Mouse (Mus musculus): ENCODE data around the gene P2ry6. TPM values are rescaled to one million over a fixed set of nuclear protein-coding genes. Genes with fewer than 3 reads are reported as not detected.

Gene P2ry6
- polyA plus RNA-seq, 1 experiment from 2014 or later = 3.0 TPM

GRCm38 (mm10) chr7:100919006-100919808 lies 55.2 kb downstream of the P2ry6 start:
- no peak for DNase-seq (ENCODE audit: low spot score)
- Histone ChIP-seq H3K9me3 (no peaks in the 10 kb centered on the region), H3K4me1 (peaks cover 98% of the 10 kb centered on the region), H3K27ac (replicated peaks) (peak overlapping the region; percentile 82), H3K27me3 (replicated peaks; ENCODE audit: low read depth, poor library complexity, severe bottlenecking) (no peaks in the 10 kb centered on the region), H3K36me3 (replicated peaks) (peaks cover 95% of the 10 kb centered on the region), H3K4me3 (peak overlapping the region; percentile 35)
- 31% methylated on average over 7 of the region's 7 CpGs for WGBS

- WGBS = 35% methylated on average over 9 of the region's 9 CpGs
- H3K36me3 ChIP-seq (replicated peaks) = peaks cover 95% of the 10 kb centered on the region
- H3K4me1 ChIP-seq = peaks cover 98% of the 10 kb centered on the region
- DNase-seq (ENCODE audit: low spot score) = peak; percentile 46
- no peaks in the 10 kb centered on the region for H3K27me3 ChIP-seq (replicated peaks; ENCODE audit: low read depth, poor library complexity, severe bottlenecking)
- peak overlapping the region; percentile 19; the same call in 1 of the 2 replicates for H3K4me3 ChIP-seq
- H3K27ac ChIP-seq (replicated peaks) = peak overlapping the region; percentile 82
- no peaks in the 10 kb centered on the region for H3K9me3 ChIP-seq
These were observed 56.3 kb downstream of the P2ry6 start for GRCm38 (mm10) chr7:100918176-100918575.

GRCm38 (mm10) chr7:100917751-100918150 lies 56.7 kb downstream of the P2ry6 start:
- H3K4me3 ChIP-seq = peak overlapping the region; percentile 19; the same call in 1 of the 2 replicates
- H3K36me3 ChIP-seq (replicated peaks) = peaks cover 95% of the 10 kb centered on the region
- peaks cover 96% of the 10 kb centered on the region for H3K4me1 ChIP-seq
- WGBS = 50% methylated on average over 6 of the region's 6 CpGs
- H3K9me3 ChIP-seq = no peaks in the 10 kb centered on the region
- H3K27me3 ChIP-seq (replicated peaks; ENCODE audit: low read depth, poor library complexity, severe bottlenecking) = no peaks in the 10 kb centered on the region
- DNase-seq (ENCODE audit: low spot score) = no peak
- H3K27ac ChIP-seq (replicated peaks) = peak overlapping the region; percentile 82

GRCm38 (mm10) chr7:100916526-100916925 lies 57.9 kb downstream of the P2ry6 start:
- no peaks in the 10 kb centered on the region for H3K9me3 ChIP-seq
- no peaks in the 10 kb centered on the region for H3K27me3 ChIP-seq (replicated peaks; ENCODE audit: low read depth, poor library complexity, severe bottlenecking)
- no peak overlapping the region for H3K4me3 ChIP-seq
- peaks cover 93% of the 10 kb centered on the region for H3K36me3 ChIP-seq (replicated peaks)
- peaks cover 96% of the 10 kb centered on the region for H3K4me1 ChIP-seq
- no peak for DNase-seq (ENCODE audit: low spot score)
- whole genome bisulfite sequencing = 89% methylated on average over 6 of the region's 6 CpGs
- H3K27ac ChIP-seq (replicated peaks) = no peak overlapping the region

GRCm38 (mm10) chr7:100915204-100915603 lies 59.2 kb downstream of the P2ry6 start:
- no peak overlapping the region for H3K27ac ChIP-seq (replicated peaks)
- DNase-seq (ENCODE audit: low spot score) = no peak
- H3K9me3 ChIP-seq = no peaks in the 10 kb centered on the region
- H3K4me3 ChIP-seq = no peak overlapping the region
- 84% methylated on average over 5 of the region's 5 CpGs for WGBS
- H3K4me1 ChIP-seq = peaks cover 96% of the 10 kb centered on the region
- peaks cover 93% of the 10 kb centered on the region for H3K36me3 ChIP-seq (replicated peaks)
- H3K27me3 ChIP-seq (replicated peaks; ENCODE audit: low read depth, poor library complexity, severe bottlenecking) = no peaks in the 10 kb centered on the region

GRCm38 (mm10) chr7:100911791-100912190 lies 62.7 kb downstream of the P2ry6 start:
- WGBS = 51% methylated on average over 9 of the region's 9 CpGs
- Histone ChIP-seq H3K27me3 (replicated peaks; ENCODE audit: low read depth, poor library complexity, severe bottlenecking) (no peaks in the 10 kb centered on the region), H3K4me1 (peaks cover 92% of the 10 kb centered on the region), H3K4me3 (peak overlapping the region; percentile 25; the same call in 1 of the 2 replicates), H3K9me3 (no peaks in the 10 kb centered on the region), H3K27ac (replicated peaks) (peak overlapping the region; percentile 82), H3K36me3 (replicated peaks) (peaks cover 80% of the 10 kb centered on the region)
- DNase-seq (ENCODE audit: low spot score) = no peak

- 12% methylated on average over 2 of the region's 2 CpGs for WGBS
- H3K4me3 ChIP-seq = peak overlapping the region; percentile 25; the same call in 1 of the 2 replicates
- peak; percentile 74 for DNase-seq (ENCODE audit: low spot score)
These were observed 63.1 kb downstream of the P2ry6 start for GRCm38 (mm10) chr7:100911246-100911770.

GRCm38 (mm10) chr7:100908567-100908966 lies 65.9 kb downstream of the P2ry6 start:
- H3K4me3 ChIP-seq = no peak overlapping the region
- 52% methylated on average over 8 of the region's 8 CpGs for WGBS
- peaks cover 62% of the 10 kb centered on the region for H3K4me1 ChIP-seq
- H3K9me3 ChIP-seq = no peaks in the 10 kb centered on the region
- peaks cover 76% of the 10 kb centered on the region for H3K36me3 ChIP-seq (replicated peaks)
- peak overlapping the region; percentile 76 for H3K27ac ChIP-seq (replicated peaks)
- no peak for DNase-seq (ENCODE audit: low spot score)
- no peaks in the 10 kb centered on the region for H3K27me3 ChIP-seq (replicated peaks; ENCODE audit: low read depth, poor library complexity, severe bottlenecking)

More at GRCm38 (mm10) chr7:100911246-100911770, 63.1 kb downstream of the P2ry6 start:
- Histone ChIP-seq H3K36me3 (replicated peaks) (peaks cover 78% of the 10 kb centered on the region), H3K27me3 (replicated peaks; ENCODE audit: low read depth, poor library complexity, severe bottlenecking) (no peaks in the 10 kb centered on the region), H3K4me1 (peaks cover 87% of the 10 kb centered on the region), H3K27ac (replicated peaks) (peak overlapping the region; percentile 82), H3K9me3 (no peaks in the 10 kb centered on the region)

GRCm38 (mm10) chr7:100908061-100908460 lies 66.4 kb downstream of the P2ry6 start:
- no peak for DNase-seq (ENCODE audit: low spot score)
- H3K27me3 ChIP-seq (replicated peaks; ENCODE audit: low read depth, poor library complexity, severe bottlenecking) = no peaks in the 10 kb centered on the region
- H3K9me3 ChIP-seq = no peaks in the 10 kb centered on the region
- no peak overlapping the region for H3K4me3 ChIP-seq
- H3K4me1 ChIP-seq = peaks cover 57% of the 10 kb centered on the region
- 78% methylated on average over 8 of the region's 8 CpGs for WGBS
- peak overlapping the region; percentile 76 for H3K27ac ChIP-seq (replicated peaks)
- H3K36me3 ChIP-seq (replicated peaks) = peaks cover 71% of the 10 kb centered on the region

- 0% methylated on average over 1 of the region's 1 CpGs for WGBS
- DNase-seq (ENCODE audit: low spot score) = peak; percentile 80
- Histone ChIP-seq H3K4me1 (peaks cover 50% of the 10 kb centered on the region), H3K27ac (replicated peaks) (peak overlapping the region; percentile 76), H3K36me3 (replicated peaks) (peaks cover 70% of the 10 kb centered on the region), H3K4me3 (peak overlapping the region; percentile 29; the same call in 1 of the 2 replicates), H3K27me3 (replicated peaks; ENCODE audit: low read depth, poor library complexity, severe bottlenecking) (no peaks in the 10 kb centered on the region), H3K9me3 (no peaks in the 10 kb centered on the region)
These were observed 67.2 kb downstream of the P2ry6 start for GRCm38 (mm10) chr7:100907231-100907630.

- H3K27me3 ChIP-seq (replicated peaks; ENCODE audit: low read depth, poor library complexity, severe bottlenecking) = no peaks in the 10 kb centered on the region
- no peak overlapping the region for H3K4me3 ChIP-seq
- WGBS = 90% methylated on average over 10 of the region's 10 CpGs
- no peaks in the 10 kb centered on the region for H3K9me3 ChIP-seq
- H3K4me1 ChIP-seq = peaks cover 40% of the 10 kb centered on the region
- no peak for DNase-seq (ENCODE audit: low spot score)
- H3K27ac ChIP-seq (replicated peaks) = no peak overlapping the region
- H3K36me3 ChIP-seq (replicated peaks) = peaks cover 66% of the 10 kb centered on the region
These were observed 68.2 kb downstream of the P2ry6 start for GRCm38 (mm10) chr7:100906029-100906789.

GRCm38 (mm10) chr7:100905037-100905436 lies 69.4 kb downstream of the P2ry6 start:
- Histone ChIP-seq H3K4me1 (peaks cover 28% of the 10 kb centered on the region), H3K4me3 (no peak overlapping the region), H3K27ac (replicated peaks) (no peak overlapping the region), H3K27me3 (replicated peaks; ENCODE audit: low read depth, poor library complexity, severe bottlenecking) (no peaks in the 10 kb centered on the region), H3K36me3 (replicated peaks) (peaks cover 55% of the 10 kb centered on the region), H3K9me3 (no peaks in the 10 kb centered on the region)
- WGBS = 91% methylated on average over 7 of the region's 7 CpGs
- no peak for DNase-seq (ENCODE audit: low spot score)
